Mouse (Mus musculus) E14TG2a.4 (cell line): ENCODE results near the gene Ankrd9.

Experiments
- H3K27me3 ChIP-seq: 2 replicates; pipeline ENCODE4 v1.6.1; 2014; ENCODE audit warnings: low read length, control low read depth; ENCODE audit not compliant: insufficient read depth
- H3K36me3 ChIP-seq: 2 replicates; pipeline ENCODE4 v1.6.1; 2014; ENCODE audit warnings: low read length, control low read depth; ENCODE audit not compliant: insufficient read depth
- H3K4me1 ChIP-seq: replicated peaks from 2 replicates; pipeline ENCODE4 v1.6.1; 2014; ENCODE audit warnings: low read depth, low read length, control low read depth
- H3K4me3 ChIP-seq: replicated peaks from 2 replicates; pipeline ENCODE4 v1.5.1; 2014; ENCODE audit warnings: mild to moderate bottlenecking, low read length
- H3K9me3 ChIP-seq: 2 replicates; pipeline ENCODE4 v1.6.1; 2014; ENCODE audit warnings: low read length, control low read depth
- CTCF ChIP-seq: conservative IDR thresholded peaks from 2 replicates; pipeline ENCODE4 v1.5.1; 2014; ENCODE audit warnings: low read length
- NANOG ChIP-seq: IDR thresholded peaks from 2 replicates; pipeline ENCODE4 v1.6.1; 2014; ENCODE audit warnings: borderline replicate concordance, low read length, mixed read lengths
- POU5F1 ChIP-seq: IDR thresholded peaks from 2 replicates; pipeline ENCODE4 v1.6.1; 2014; ENCODE audit warnings: low read length, borderline replicate concordance

Gene Ankrd9

GRCm38 (mm10) chr12:110992771-110993170, 13.9 kb upstream of the Ankrd9 start:
- H3K27me3 ChIP-seq, result no peaks in the 10 kb centered on the region; the same call in 1 of the 2 replicates
- no peaks in the 10 kb centered on the region for H3K36me3 ChIP-seq
- H3K4me1 ChIP-seq, result peaks cover 42% of the 10 kb centered on the region
- peaks cover 1% of the 10 kb centered on the region; the same call in 1 of the 2 replicates for H3K9me3 ChIP-seq
- TF ChIP-seq NANOG, result no peak
- peak overlapping the region; percentile 80 for H3K4me3 ChIP-seq

GRCm38 (mm10) chr12:110992128-110992553, 13.3 kb upstream of the Ankrd9 start:
- no peaks in the 10 kb centered on the region for H3K9me3 ChIP-seq
- peak overlapping the region; percentile 80 for H3K4me3 ChIP-seq
- H3K27me3 ChIP-seq, result no peaks in the 10 kb centered on the region; the same call in 1 of the 2 replicates
- H3K36me3 ChIP-seq, result no peaks in the 10 kb centered on the region
- TF ChIP-seq CTCF, result peak; percentile 75
- no peak for TF ChIP-seq POU5F1
- peaks cover 42% of the 10 kb centered on the region for H3K4me1 ChIP-seq

DNA sequence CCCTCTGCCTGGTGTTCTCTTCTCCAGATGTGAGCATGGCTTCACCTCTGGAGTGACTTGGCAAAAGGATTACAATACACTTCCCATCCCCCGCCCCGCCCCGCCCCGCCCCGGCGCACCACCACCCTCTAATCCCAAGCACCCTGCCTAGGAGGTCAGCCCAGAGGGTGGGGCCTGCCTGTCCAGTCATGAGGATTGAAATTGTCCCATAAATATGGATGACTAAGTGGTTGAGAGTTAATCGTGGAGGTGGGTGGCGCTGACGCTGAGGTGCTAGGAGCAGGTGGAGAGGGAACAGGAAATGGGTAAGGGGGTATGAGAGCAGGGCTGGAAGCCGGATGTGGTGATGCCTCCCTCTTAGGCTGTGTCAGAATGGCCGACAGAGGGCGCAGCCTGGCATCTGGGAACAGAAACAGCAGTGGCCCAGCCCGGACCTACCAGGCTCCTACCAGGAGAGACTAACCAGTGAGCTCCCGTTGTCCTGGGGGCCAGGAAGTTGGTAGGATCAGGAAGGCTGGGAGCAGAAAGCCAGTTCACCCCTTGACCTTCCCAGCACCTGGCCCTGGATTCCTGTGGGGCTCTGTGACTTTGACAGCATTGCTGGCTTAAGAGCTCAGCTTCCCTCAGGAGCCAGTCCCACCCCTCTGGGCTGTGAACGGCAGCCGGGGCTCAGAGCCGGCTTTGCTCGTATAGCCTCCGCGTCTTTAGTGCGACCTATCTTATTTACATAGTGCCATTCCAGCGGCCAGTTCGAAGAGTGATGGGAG, 12.7 kb upstream of the Ankrd9 start:
- H3K9me3 ChIP-seq, result no peaks in the 10 kb centered on the region
- peaks cover 42% of the 10 kb centered on the region for H3K4me1 ChIP-seq
- no peaks in the 10 kb centered on the region; the same call in 1 of the 2 replicates for H3K27me3 ChIP-seq
- no peak for TF ChIP-seq NANOG
- peak; percentile 66 for TF ChIP-seq CTCF
- H3K36me3 ChIP-seq, result no peaks in the 10 kb centered on the region
- H3K4me3 ChIP-seq, result peak overlapping the region; percentile 80

- Histone ChIP-seq H3K9me3 (no peaks in the 10 kb centered on the region), H3K36me3 (no peaks in the 10 kb centered on the region)
- TF ChIP-seq NANOG (no peak), POU5F1 (no peak), CTCF (no peak)
Observed at GRCm38 (mm10) chr12:110990500-110990899, 11.7 kb upstream of the Ankrd9 start.

DNA sequence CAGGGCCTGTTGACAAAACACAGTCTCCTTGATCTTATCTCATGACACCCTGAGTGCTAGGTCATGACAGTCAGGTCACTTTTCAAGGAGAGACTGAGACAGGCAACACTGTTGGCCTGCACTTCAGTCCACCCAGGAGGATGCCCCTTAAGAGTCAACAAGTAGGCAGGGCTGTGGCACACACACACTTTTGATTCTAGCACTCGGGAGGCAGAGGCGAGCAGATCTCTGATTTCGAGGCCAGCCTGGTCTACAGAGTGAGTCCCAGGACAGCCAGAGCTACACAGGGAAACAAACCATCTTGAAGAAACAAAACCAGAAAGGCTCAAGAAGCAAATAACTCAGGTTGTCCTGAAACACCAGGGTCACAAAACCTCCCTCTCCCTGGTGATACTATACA, 10.6 kb upstream of the Ankrd9 start:
- Histone ChIP-seq H3K4me3 (no peak overlapping the region), H3K36me3 (no peaks in the 10 kb centered on the region)
- TF ChIP-seq CTCF (no peak), POU5F1 (no peak), NANOG (no peak)

More at GRCm38 (mm10) chr12:110990500-110990899, 11.7 kb upstream of the Ankrd9 start:
- Histone ChIP-seq H3K4me3 (no peak overlapping the region), H3K27me3 (no peaks in the 10 kb centered on the region; the same call in 1 of the 2 replicates), H3K4me1 (peaks cover 42% of the 10 kb centered on the region)

GRCm38 (mm10) chr12:110986536-110987425, 7.9 kb upstream of the Ankrd9 start:
- H3K36me3 ChIP-seq, result no peaks in the 10 kb centered on the region
- H3K4me3 ChIP-seq, result no peak overlapping the region
- peaks cover 38% of the 10 kb centered on the region for H3K4me1 ChIP-seq
- peaks cover 4% of the 10 kb centered on the region; the same call in 1 of the 2 replicates for H3K27me3 ChIP-seq
- H3K9me3 ChIP-seq, result no peaks in the 10 kb centered on the region
- TF ChIP-seq NANOG, result no peak
- TF ChIP-seq POU5F1, result no peak
- no peak for TF ChIP-seq CTCF

More for the DNA sequence above, 10.6 kb upstream of the Ankrd9 start:
- H3K9me3 ChIP-seq, result no peaks in the 10 kb centered on the region
- H3K4me1 ChIP-seq, result peaks cover 35% of the 10 kb centered on the region
- peaks cover 4% of the 10 kb centered on the region; the same call in 1 of the 2 replicates for H3K27me3 ChIP-seq

- Histone ChIP-seq H3K9me3 (no peaks in the 10 kb centered on the region), H3K36me3 (no peaks in the 10 kb centered on the region), H3K27me3 (peaks cover 7% of the 10 kb centered on the region; the same call in 1 of the 2 replicates), H3K4me1 (peaks cover 34% of the 10 kb centered on the region), H3K4me3 (no peak overlapping the region)
- no peak for TF ChIP-seq NANOG
- TF ChIP-seq CTCF, result no peak
- no peak for TF ChIP-seq POU5F1
Observed at GRCm38 (mm10) chr12:110985141-110985540, 6.3 kb upstream of the Ankrd9 start.

GRCm38 (mm10) chr12:110984598-110984997, 5.8 kb upstream of the Ankrd9 start:
- H3K36me3 ChIP-seq, result no peaks in the 10 kb centered on the region
- no peaks in the 10 kb centered on the region for H3K9me3 ChIP-seq
- peaks cover 7% of the 10 kb centered on the region; the same call in 1 of the 2 replicates for H3K27me3 ChIP-seq
- peaks cover 34% of the 10 kb centered on the region for H3K4me1 ChIP-seq
- no peak for TF ChIP-seq POU5F1
- TF ChIP-seq CTCF, result no peak
- no peak for TF ChIP-seq NANOG
- H3K4me3 ChIP-seq, result no peak overlapping the region
